Mouse (Mus musculus): Measurements from ENCODE around the gene Nceh1.
"Not testable (repeated sequence)": the region's sequence is repeated elsewhere in the genome, so short reads cannot be mapped to it uniquely, and the experiment has no call there.

Gene Nceh1

DNA sequence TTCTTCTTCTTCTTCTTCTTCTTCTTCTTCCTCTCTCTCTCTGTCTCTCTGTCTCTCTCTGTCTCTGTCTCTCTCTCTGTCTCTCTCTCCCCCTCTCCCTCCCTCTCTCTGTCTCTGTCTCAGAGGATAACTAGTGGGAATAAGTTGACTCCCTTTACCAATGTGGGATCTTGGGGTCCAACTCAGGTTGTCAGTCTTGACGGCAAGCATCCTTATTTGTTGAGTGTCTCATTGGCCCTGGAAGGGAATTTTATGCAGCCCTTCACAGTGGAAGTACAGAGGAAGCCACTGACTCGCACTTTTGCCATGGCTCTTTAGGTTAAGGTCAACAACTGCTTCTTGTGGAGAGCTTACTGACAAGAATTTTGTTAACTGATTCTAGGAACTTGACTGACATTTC lies 105.5 kb downstream of the Nceh1 start:
- DNase-seq = no peak

- no peak for DNase-seq
Measured at GRCm38 (mm10) chr3:27288909-27289308, 106.1 kb downstream of the Nceh1 start.

DNA sequence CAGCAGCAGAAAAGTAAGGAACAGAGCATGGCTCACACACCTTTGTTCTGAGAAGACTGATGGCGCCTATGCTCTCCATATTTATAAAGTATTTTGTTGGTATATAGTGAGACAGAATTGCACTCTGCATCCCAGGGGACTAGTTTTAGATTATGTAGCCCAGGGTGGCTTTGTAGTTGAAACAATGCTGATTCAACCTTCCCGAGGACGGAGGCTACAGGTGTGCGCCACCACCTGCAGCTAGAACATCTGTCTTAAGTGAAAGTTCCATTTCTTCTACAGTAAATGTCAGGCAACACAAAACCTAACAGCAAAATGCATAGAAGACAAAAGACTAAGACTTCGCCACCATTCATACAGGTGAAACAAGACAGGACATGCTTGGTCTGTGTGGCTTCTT lies 107.5 kb downstream of the Nceh1 start:
- no peak for DNase-seq

GRCm38 (mm10) chr3:27290945-27291344 lies 108.2 kb downstream of the Nceh1 start:
- not testable (repeated sequence) for DNase-seq

- not testable (repeated sequence) for DNase-seq
Measured at GRCm38 (mm10) chr3:27291411-27291810, 108.6 kb downstream of the Nceh1 start.

DNA sequence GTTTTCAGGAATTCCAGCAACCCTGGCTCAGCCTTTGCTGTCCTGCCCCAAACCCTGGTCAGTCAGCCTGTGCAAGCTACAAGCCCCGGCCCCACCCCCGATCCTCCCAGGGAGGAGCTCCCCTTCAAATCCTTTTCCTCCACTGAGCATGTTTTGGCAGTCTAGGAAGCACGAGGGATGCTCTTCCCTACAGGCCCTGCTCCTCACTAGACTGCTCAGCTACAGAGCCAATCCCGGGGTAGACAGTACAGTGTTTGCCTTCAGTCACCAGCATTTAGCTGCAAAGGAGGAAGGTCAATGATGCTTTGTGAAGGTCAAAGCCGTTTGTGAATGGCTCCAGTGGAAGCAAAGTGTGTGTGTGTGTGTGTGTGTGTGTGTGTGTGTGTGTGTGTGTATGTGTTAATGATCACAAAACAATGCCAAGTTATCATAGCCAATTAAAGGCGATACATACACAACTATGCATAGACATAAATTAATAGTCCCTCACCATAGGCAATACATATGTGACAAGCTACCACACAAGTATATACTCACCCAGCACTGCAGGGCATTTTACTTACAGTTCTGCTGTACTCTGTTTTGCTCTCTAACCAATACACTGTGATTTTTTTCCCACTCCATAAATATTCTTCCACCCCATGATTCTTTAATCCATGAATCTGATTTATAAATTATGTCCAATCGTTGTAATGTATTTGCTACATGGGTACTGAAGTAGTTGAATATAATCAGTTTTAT lies 111.0 kb downstream of the Nceh1 start:
- DNase-seq = no peak

GRCm38 (mm10) chr3:27300451-27300850 lies 117.7 kb downstream of the Nceh1 start:
- no peak for DNase-seq

DNA sequence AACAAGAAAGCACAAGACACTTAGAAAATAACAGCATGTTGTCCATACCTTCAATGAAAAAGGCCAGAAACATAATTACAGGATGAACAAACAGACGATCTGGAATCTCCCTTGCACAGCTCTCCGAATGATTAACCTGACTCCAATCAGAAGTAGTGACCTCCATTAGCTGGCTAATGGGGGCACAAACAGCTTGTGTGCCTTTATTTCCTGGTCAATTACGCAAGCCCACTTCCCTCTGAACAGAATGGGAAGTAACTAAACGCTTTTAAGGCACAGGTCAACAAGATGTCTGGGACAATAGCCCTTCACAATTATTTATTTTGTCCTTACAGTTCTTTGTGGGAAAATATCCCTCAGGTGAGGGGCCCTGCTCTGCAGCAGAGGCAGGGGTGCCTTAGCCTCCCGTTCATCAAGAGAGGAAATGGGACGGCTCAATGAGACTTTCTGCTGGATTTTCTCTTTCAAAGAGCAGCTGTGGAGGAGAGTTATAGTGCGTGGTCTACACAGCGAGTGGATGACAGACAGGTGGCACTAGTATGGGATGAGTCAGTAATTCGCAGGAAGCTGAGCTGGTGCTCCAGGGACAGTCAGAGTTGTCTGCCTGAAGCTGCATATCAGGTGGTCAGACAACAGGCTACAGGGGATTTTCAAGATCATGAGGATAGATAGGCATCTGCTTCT lies 119.7 kb downstream of the Nceh1 start:
- no peak for DNase-seq

DNA sequence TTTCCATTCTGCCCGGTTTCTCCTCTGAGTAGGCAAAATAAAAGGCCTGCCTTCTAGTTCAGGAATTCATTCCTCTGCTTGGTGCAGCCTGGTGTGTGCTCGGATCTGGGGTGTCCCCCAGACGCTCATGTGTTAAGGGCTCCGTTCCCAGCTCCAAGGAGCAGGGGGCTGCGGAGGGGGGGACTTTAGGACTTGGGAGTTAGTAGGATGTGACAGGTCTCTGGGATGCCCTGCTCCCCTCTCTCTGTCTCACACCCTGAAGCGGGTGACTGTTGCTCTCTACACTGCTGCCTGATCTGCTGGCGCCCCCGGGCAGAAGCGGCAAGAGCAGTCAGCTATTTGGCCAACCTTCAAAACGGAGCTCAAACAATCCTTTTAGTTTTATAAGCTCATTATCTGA lies 124.0 kb downstream of the Nceh1 start:
- DNase-seq = no peak

- no peak for DNase-seq
Measured at GRCm38 (mm10) chr3:27310973-27311372, 128.2 kb downstream of the Nceh1 start.

GRCm38 (mm10) chr3:27311475-27311874 lies 128.7 kb downstream of the Nceh1 start:
- no peak for DNase-seq

DNA sequence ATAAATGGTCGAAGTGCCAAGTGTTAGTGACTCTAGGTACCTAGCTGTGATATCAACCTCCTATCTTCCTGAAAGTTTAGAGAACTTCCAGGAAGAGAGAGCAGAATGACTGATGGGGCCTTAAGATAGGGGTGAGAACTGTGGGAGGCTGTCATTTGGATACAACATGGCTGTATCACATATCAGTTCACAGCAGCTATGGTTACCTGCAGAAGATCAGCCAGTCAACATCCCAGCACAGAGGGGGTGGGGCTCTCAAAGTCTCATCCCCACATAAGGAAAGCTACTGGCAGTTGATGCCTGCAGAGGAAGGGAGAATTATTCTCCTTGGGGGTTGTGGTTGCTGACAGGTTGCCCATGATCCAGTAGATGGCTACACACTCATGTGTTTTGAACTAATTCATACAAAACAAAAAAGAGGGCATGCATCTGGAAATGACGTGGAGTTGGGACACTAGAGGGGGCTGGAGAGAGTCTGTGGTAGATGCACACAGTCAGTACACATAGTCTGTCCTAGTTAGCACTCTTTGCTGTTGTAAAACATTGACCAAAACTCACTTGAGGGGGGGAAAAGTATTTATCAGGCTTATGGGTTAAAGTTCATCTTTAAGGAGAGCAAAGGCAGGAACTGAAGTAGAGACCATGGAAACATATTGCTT lies 131.9 kb downstream of the Nceh1 start:
- no peak for DNase-seq

- no peak for DNase-seq
Measured at GRCm38 (mm10) chr3:27316559-27317287, 134.0 kb downstream of the Nceh1 start, which contains the start of gene Tnfsf10. Tnfsf10 (plus strand) TSS chr3:27317028.

GRCm38 (mm10) chr3:27317288-27318024 lies 134.7 kb downstream of the Nceh1 start:
- no peak for DNase-seq

GRCm38 (mm10) chr3:27319650-27320049 lies 136.9 kb downstream of the Nceh1 start:
- DNase-seq = no peak

DNA sequence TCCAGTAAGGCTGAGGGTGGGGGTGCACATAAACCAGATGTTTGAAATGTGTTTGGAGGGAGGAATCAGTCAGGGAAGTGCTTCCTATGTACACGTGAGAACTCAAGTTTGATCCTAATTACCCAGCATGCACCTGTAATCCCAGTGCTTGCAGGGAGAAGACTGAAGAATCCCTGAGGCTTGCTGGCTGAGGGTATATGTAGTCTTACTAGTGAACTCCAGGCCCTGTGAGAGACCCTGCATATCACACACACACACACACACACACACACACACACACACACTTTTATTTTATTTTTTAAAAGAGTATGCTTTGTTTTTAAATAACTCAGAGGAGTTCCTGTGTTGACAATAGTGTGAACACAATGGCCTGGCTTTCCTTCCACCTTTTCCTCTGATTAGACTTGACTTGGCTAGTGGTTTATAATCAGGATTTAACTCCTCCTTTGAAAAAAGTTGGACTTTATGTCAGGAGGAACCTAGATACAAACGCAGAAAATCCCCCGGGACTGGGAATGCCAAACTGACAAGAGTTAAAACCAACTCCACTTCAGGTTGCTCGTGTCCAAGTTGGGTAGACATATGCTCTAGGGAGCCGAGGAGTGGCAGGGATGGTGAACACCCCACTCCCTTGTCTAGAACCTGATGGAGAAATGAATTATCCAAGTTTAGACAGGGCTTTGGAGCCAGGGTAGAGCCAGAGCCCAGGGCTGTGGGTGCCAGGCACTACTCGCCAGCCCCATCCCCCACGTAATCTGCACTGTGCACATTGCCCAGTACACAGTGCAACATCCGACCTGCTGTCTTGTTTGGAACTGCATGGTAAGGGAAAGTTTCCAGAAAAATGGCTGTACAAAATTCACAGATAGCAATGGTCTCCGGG lies 138.1 kb downstream of the Nceh1 start:
- no peak for DNase-seq

DNA sequence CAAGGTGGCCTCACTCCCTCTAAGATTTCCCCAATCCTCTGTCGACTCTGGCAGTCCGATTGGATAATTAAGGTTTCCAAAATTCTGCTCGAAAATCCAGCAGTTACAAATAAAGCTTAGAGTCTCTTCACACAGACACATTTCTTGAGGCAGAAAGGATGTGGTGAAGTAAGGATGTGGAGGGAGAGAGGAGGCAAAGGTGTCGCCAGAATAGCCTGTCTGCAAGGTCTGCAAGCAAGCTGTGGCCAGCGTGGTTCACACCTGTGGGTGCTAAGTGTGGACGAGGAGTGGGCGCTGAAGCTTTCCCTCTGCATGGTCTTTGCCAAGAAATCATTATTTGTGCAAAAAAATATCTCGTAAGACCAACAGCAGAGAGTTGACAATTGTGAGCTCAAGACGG lies 139.8 kb downstream of the Nceh1 start:
- DNase-seq = no peak

- no peak for DNase-seq
Measured at GRCm38 (mm10) chr3:27323551-27323950, 140.8 kb downstream of the Nceh1 start.

DNA sequence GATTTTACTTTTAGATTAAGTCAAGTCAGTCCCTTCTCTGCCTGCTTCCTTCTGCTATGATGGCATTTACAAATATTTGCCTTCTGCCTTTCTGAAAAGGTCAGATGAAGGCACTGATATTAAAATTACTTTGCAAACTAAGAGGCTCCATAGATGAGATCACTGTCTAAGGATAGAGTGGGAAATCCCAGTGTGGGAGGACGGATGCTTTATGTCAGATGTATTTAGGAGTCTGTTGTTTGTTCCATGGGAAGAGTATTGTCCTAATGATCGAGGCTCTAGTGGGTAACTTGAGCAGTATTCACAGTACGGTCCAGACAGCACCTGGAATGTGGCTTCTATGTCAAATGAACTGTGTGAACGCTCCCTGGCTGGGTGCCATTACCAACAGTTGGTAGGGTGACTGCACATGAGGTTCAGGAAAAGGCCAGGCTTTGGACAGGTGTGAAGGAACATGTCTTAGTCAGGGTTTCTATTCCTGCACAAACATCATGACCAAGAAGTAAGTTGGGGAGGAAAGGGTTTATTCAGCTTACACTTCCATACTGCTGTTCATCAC lies 143.9 kb downstream of the Nceh1 start:
- DNase-seq = no peak

GRCm38 (mm10) chr3:27330706-27331105 lies 147.9 kb downstream of the Nceh1 start:
- no peak for DNase-seq
